Mouse (Mus musculus) MEL (cell line): ENCODE results near the gene Cxcr5.

Experiments used
- CTCF ChIP-seq, 3 experiments: IDR thresholded peaks in 2 of 3; conservative IDR thresholded peaks in 1 of 3; 2 replicates each; pipeline ENCODE4 v1.5.1; 2011 to 2012; ENCODE audit warnings: low read length in 3 of 3, low read depth in 2 of 3, mild to moderate bottlenecking in 2 of 3, improper control_type of control experiment in 1 of 3, inconsistent platforms in 1 of 3, mixed read lengths in 1 of 3, moderate library complexity in 1 of 3; ENCODE audit not compliant: control insufficient read depth in 1 of 3, insufficient read depth in 1 of 3, poor library complexity in 1 of 3, severe bottlenecking in 1 of 3
- GATA1 ChIP-seq: IDR thresholded peaks from 2 replicates; pipeline ENCODE4 v1.6.1; 2011; ENCODE audit warnings: low read depth, low read length, improper control_type of control experiment
- SMC3 ChIP-seq: IDR thresholded peaks from 2 replicates; pipeline ENCODE4 v1.6.1; 2011; ENCODE audit warnings: low read depth, low read length, improper control_type of control experiment
- USF1 ChIP-seq: IDR thresholded peaks from 2 replicates; pipeline ENCODE4 v1.6.1; 2014; ENCODE audit warnings: low read depth, mild to moderate bottlenecking, inconsistent platforms, low read length, improper control_type of control experiment, moderate library complexity

- TF ChIP-seq SMC3 (no peak), GATA1 (no peak), USF1 (no peak), CTCF (IDR thresholded peaks at IDR 0.05 in 2 of 3, conservative IDR thresholded peaks at IDR 0.05 in 1 of 3; ENCODE audit: control insufficient read depth in 1 of 3, insufficient read depth in 1 of 3, low read depth in 2 of 3, low read length in 3 of 3, poor library complexity in 1 of 3, severe bottlenecking in 1 of 3) (no peak)
Measured at GRCm38 (mm10) chr9:44599616-44600015, 37.9 kb upstream of the Cxcr5 start.
